Mouse (Mus musculus) erythroblast, embryonic 14.5 days (primary cell): ENCODE measurements at regions not wholly inside any gene's neighbourhood (a gene's known extent, or its start where the extent isn't known, plus 50 kb on each side); places are given as distances from the start of the nearest gene placed in this dataset.

Experiments used
- GATA1 ChIP-seq: IDR thresholded peaks from 2 replicates; pipeline ENCODE4 v1.6.1; 2012; ENCODE audit warnings: low read length, inconsistent platforms, mixed read lengths
- TAL1 ChIP-seq: IDR thresholded peaks from 3 replicates; pipeline ENCODE4 v1.6.1; 2012; ENCODE audit warnings: low read length, inconsistent platforms, mixed read lengths

- TF ChIP-seq GATA1: no peak
- TF ChIP-seq TAL1: no peak
These were observed 66.2 kb upstream of the Nkd1 start for GRCm38 (mm10) chr8:88454906-88455305.
